Mouse (Mus musculus) lung, adult 2 months (tissue): ENCODE measurements around the gene Enkd1.

ENCODE experiments used
- CTCF ChIP-seq: fragments of 200-500 bp; IDR thresholded peaks from 2 replicates; pipeline ENCODE4 v1.5.1; 2011; ENCODE audit warnings: mild to moderate bottlenecking, low read length, control low read depth; ENCODE audit not compliant: insufficient read depth
- POLR2A ChIP-seq: fragments of 200-500 bp; IDR thresholded peaks from 2 replicates; pipeline ENCODE4 v1.6.1; 2011; ENCODE audit warnings: low read depth, mild to moderate bottlenecking, control low read depth, low read length, borderline replicate concordance; ENCODE audit errors: extremely low read depth

DNA sequence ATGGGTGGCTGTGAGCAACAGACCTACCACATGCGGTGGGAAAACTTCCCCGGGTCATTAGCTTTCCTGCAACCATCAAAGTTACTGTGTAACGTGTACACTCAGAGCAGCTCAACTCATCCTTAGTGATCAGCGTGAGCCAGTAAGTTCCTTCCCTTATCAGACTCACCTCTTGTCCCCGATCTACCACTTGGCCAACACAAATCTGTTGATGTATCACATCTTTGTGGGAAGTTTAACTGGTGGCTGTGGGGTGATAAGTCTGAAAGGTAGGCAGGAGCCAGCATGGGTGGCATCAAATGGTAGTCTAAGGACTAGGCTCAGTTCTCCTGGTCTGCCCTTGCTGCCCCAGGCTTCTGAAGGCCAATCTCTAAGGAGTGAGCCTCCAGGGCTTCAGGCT is 24.2 kb upstream of the Enkd1 start:
- TF ChIP-seq CTCF: no peak
- no peak for TF ChIP-seq POLR2A
